Mouse (Mus musculus) erythroblast, embryonic 14.5 days (primary cell): ENCODE measurements around the gene Slc5a5.

Source experiments
- GATA1 ChIP-seq: IDR thresholded peaks from 2 replicates; pipeline ENCODE4 v1.6.1; 2012; ENCODE audit warnings: low read length, inconsistent platforms, mixed read lengths
- TAL1 ChIP-seq: IDR thresholded peaks from 3 replicates; pipeline ENCODE4 v1.6.1; 2012; ENCODE audit warnings: low read length, inconsistent platforms, mixed read lengths

DNA sequence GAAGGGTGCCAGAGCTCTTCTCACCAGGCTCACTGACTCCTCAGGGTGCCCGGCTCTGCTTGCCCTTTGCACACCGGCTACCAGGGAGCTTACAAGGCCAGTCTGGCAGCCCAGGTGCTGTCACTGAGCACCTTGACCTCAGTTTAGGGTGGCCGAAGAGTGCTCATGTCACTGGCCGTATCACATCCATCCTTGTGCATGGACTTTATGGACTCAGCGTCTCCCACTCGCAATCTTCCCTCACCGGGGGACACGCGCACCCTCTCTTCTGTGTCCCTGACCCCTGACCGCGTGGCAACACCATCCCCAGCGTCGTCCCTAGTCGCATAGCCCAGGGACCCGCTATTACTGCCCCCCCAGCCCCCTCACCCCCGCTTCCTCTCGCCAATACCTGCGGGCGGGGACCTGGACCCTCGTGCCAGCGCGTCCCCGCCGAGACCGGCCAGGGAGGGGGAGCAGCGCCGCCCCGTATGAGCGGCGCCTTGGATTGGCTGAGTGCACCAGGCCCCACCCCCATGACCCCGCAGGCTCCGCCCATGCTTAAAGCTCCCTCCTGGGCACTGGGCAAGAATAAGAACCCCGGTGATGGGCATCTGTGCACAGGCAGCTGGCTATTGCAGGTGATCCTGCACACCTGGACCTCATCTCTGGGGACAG is 35.9 kb downstream of the Slc5a5 start:
- no peak for TF ChIP-seq GATA1
- TF ChIP-seq TAL1 = no peak
